Mouse (Mus musculus) c-Kit-positive CD71-positive TER-119-negative erythroid progenitor cells, embryonic 14.5 days (primary cell): ENCODE data around the gene Gm37240.

Experiments used
- DNase-seq: peaks from one replicate; pipeline ENCODE4 v3.0.0-alpha.2; 2013; ENCODE audit warnings: low read depth

Gene Gm37240

GRCm38 (mm10) chr3:85126970-85127369, 760.3 kb downstream of the Gm37240 start:
- DNase-seq: no peak

- no peak for DNase-seq
Measured at GRCm38 (mm10) chr3:85125471-85125870, 761.8 kb downstream of the Gm37240 start.

GRCm38 (mm10) chr3:85124924-85125323, 762.4 kb downstream of the Gm37240 start:
- no peak for DNase-seq

GRCm38 (mm10) chr3:85124410-85124809, 762.9 kb downstream of the Gm37240 start:
- no peak for DNase-seq

- DNase-seq: no peak
Measured at GRCm38 (mm10) chr3:85117702-85118101, 769.6 kb downstream of the Gm37240 start.

GRCm38 (mm10) chr3:85117014-85117413, 770.3 kb downstream of the Gm37240 start:
- no peak for DNase-seq

GRCm38 (mm10) chr3:85115959-85116543, 771.3 kb downstream of the Gm37240 start:
- DNase-seq: no peak

GRCm38 (mm10) chr3:85113565-85113964, 773.8 kb downstream of the Gm37240 start:
- DNase-seq: no peak

- no peak for DNase-seq
Measured at GRCm38 (mm10) chr3:85110762-85111161, 776.6 kb downstream of the Gm37240 start.

- no peak for DNase-seq
Measured at GRCm38 (mm10) chr3:85109221-85109620, 778.1 kb downstream of the Gm37240 start.

GRCm38 (mm10) chr3:85108396-85108795, 778.9 kb downstream of the Gm37240 start:
- DNase-seq: no peak

- no peak for DNase-seq
Measured at GRCm38 (mm10) chr3:85106956-85107355, 780.4 kb downstream of the Gm37240 start.

GRCm38 (mm10) chr3:85104301-85104700, 783.0 kb downstream of the Gm37240 start:
- DNase-seq: no peak

- no peak for DNase-seq
Measured at GRCm38 (mm10) chr3:85080882-85081558, 806.3 kb downstream of the Gm37240 start.

- no peak for DNase-seq
Measured at GRCm38 (mm10) chr3:85064113-85064512, 823.2 kb downstream of the Gm37240 start.

GRCm38 (mm10) chr3:85060153-85060552, 827.2 kb downstream of the Gm37240 start:
- no peak for DNase-seq

GRCm38 (mm10) chr3:85057245-85057644, 830.1 kb downstream of the Gm37240 start:
- no peak for DNase-seq

GRCm38 (mm10) chr3:85053526-85053925, 833.8 kb downstream of the Gm37240 start:
- no peak for DNase-seq

GRCm38 (mm10) chr3:85052196-85052595, 835.1 kb downstream of the Gm37240 start:
- no peak for DNase-seq

- no peak for DNase-seq
Measured at GRCm38 (mm10) chr3:85048569-85048968, 838.7 kb downstream of the Gm37240 start.

GRCm38 (mm10) chr3:85043679-85044218, 843.6 kb downstream of the Gm37240 start:
- no peak for DNase-seq

- DNase-seq: no peak
Measured at GRCm38 (mm10) chr3:85042126-85042525, 845.2 kb downstream of the Gm37240 start.

GRCm38 (mm10) chr3:85029141-85029540, 858.2 kb downstream of the Gm37240 start:
- DNase-seq: no peak
